Mouse (Mus musculus) adrenal gland, adult (tissue): Measurements from ENCODE around the gene Tpst1.

Source experiments
- DNase-seq, 2 experiments: peaks; one replicate each; pipeline ENCODE4 v3.0.0; 2022 to 2023; ENCODE audit warnings: low spot score in 1 of 2; ENCODE audit not compliant: inconsistent age in 2 of 2

The Tpst1 gene

GRCm38 (mm10) chr5:130181740-130182540 is 108.8 kb downstream of the Tpst1 start:
- peak in 1 of 2 experiments; percentile 53 for DNase-seq

DNA sequence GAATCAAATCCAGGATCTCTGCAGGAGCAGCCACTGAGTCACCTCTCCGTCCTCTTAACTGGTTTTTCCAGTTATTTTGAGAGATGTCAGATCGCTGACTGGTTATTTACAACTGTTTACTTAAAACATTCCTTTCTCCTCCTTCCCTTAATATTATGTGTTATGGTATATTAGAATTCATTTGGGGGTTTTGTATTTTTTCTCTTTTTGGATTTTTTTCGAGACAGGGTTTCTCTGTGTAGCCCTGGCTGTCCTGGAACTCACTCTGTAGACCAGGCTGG is 109.4 kb downstream of the Tpst1 start:
- no peak for DNase-seq

GRCm38 (mm10) chr5:130184193-130184856 is 111.2 kb downstream of the Tpst1 start:
- peak; percentile 73 to 87 for DNase-seq

GRCm38 (mm10) chr5:130185312-130185711 is 112.2 kb downstream of the Tpst1 start:
- DNase-seq = peak in 1 of 2 experiments; percentile 57
